In genomic region chr1:133073327-133073856, GRCm38 (mm10) we compare ENCODE assay signal across 9 mouse cellular contexts. TPM values are rescaled to one million over a fixed set of nuclear protein-coding genes. Genes with fewer than 3 reads are reported as not detected.
DNase-seq lines count a peak whose midpoint lies in the region; ATAC-seq and TF ChIP-seq lines count a peak whose summit lies in the region.
"Had no signal": no experiment of that assay in that cellular context is flagged by ENCODE, and none has a peak within 500 bp of the region (broad histone marks: within the 10 kb centered on the region; RNA-seq: fewer than 3 reads in every experiment).

No protein-coding gene starts in this region.

- ATAC-seq in embryonic facial prominence, embryonic 13.5 days (ENCODE audit: insufficient number of reproducible peaks, insufficient read depth, low FRiP score, low TSS enrichment, low read depth): no peak
- no peak for ATAC-seq in frontal cortex, adult (ENCODE audit: low TSS enrichment)

- H3K27me3 ChIP-seq in embryonic facial prominence, embryonic 13.5 days: no peaks in the 10 kb centered on the region
- H3K27me3 ChIP-seq in kidney, adult 2 months (replicated peaks; ENCODE audit: control insufficient read depth, insufficient read depth, low read length): no peaks in the 10 kb centered on the region

- H3K4me3 ChIP-seq in embryonic facial prominence, embryonic 13.5 days: no peak overlapping the region
- H3K4me3 ChIP-seq in kidney, adult 2 months (ENCODE audit: insufficient read depth, low read depth, low read length): no peak overlapping the region
- H3K4me3 ChIP-seq: myocyte had no signal

- 0 out of 2 replicates have a peak overlapping the region, but pooled peaks have one; percentile 21 for H3K9ac ChIP-seq in embryonic facial prominence, embryonic 13.5 days

- H3K4me2 ChIP-seq in embryonic facial prominence, embryonic 13.5 days: no peak overlapping the region

- H3K4me1 ChIP-seq in embryonic facial prominence, embryonic 13.5 days: peaks cover 38% of the 10 kb centered on the region
- H3K4me1 ChIP-seq in kidney, adult 2 months (ENCODE audit: control insufficient read depth, insufficient read depth, low read length): peaks cover 5% of the 10 kb centered on the region; the same call in 1 of the 2 replicates

- no peak for TF ChIP-seq CTCF in kidney, adult 2 months (conservative IDR thresholded peaks at IDR 0.05; ENCODE audit: insufficient read depth, insufficient read length, low read depth, low read length)

- intact Hi-C loops in left cerebral cortex, postnatal 4 days (cut with DNase I): no loop called here

- TF ChIP-seq POLR2A in kidney, adult 2 months (IDR thresholded peaks at IDR 0.05; ENCODE audit: low read depth, low read length): peak; percentile 17

- H3K27ac ChIP-seq in embryonic facial prominence, embryonic 13.5 days: 0 out of 2 replicates have a peak overlapping the region, but pooled peaks have one; percentile 33
- H3K27ac ChIP-seq in kidney, adult 2 months (ENCODE audit: insufficient read depth, low read depth, low read length): peak overlapping the region; percentile 89

- peaks cover 26% of the 10 kb centered on the region for H3K36me3 ChIP-seq in embryonic facial prominence, embryonic 13.5 days
- no peaks in the 10 kb centered on the region for H3K36me3 ChIP-seq in kidney, adult 2 months (ENCODE audit: control insufficient read depth, insufficient read depth, low read length)

- peak; percentile 11 to 12 for DNase-seq in CD8-positive naive resting alpha-beta T cell, adult 2 months (ENCODE audit: low read depth in 2 of 2, low spot score in 2 of 2)
- DNase-seq in kidney, adult 2 months: peak; percentile 69
- peak; percentile 58 for DNase-seq in lung, postnatal 36 days
- no peak for DNase-seq in left cerebral cortex, postnatal 4 days
- no peak for DNase-seq in layer of hippocampus, adult 18-20 months (ENCODE audit: low spot score in 2 of 2)
- DNase-seq in ovary, postnatal 10 days (ENCODE audit: low spot score): no peak

- WGBS in embryonic facial prominence, embryonic 13.5 days: 43% methylated on average over 9 of the region's 9 CpGs
- 65% methylated on average over 9 of the region's 9 CpGs for WGBS in kidney, adult 2 months

- H3K9me3 ChIP-seq in embryonic facial prominence, embryonic 13.5 days: no peaks in the 10 kb centered on the region

RNA-seq across cellular contexts. Expression of gene Pik3c2b, which starts 27.9 kb away (rescaled TPM):
- 7.4 and 7.9 TPM in 2 replicates for polyA plus RNA-seq in embryonic facial prominence, embryonic 13.5 days (2015; fragmentation: Nextera tagmentation; extraction: Ambion mirVana)
- polyA plus RNA-seq in kidney, adult 2 months (2012; rRNA removed): 3.6 TPM in 2 replicates
- 10 to 100 TPM; 52.0 to 56.3 TPM for total RNA-seq in left cerebral cortex, postnatal 4 days (2021)
- 10 to 100 TPM; 14.5 to 15.0 TPM for total RNA-seq in layer of hippocampus, adult 18-20 months (2021)

RNA-seq across cellular contexts. Expression of gene Mdm4, which starts 43.0 kb away (rescaled TPM):
- polyA plus RNA-seq in embryonic facial prominence, embryonic 13.5 days (2015; fragmentation: Nextera tagmentation; extraction: Ambion mirVana): 41.9 and 46.5 TPM in 2 replicates
- polyA plus RNA-seq in kidney, adult 2 months (2012; rRNA removed): 22.1 and 24.5 TPM in 2 replicates
- total RNA-seq in left cerebral cortex, postnatal 4 days (2021): 100 to 1,000 TPM; 103 to 109 TPM
- 10 to 100 TPM; 68.0 to 86.7 TPM for total RNA-seq in layer of hippocampus, adult 18-20 months (2021)

RNA-seq across cellular contexts. Expression of gene Ppp1r15b, which starts 57.6 kb away (rescaled TPM):
- polyA plus RNA-seq in embryonic facial prominence, embryonic 13.5 days (2015; fragmentation: Nextera tagmentation; extraction: Ambion mirVana): 32.0 and 35.2 TPM in 2 replicates
- 22.2 and 23.9 TPM in 2 replicates for polyA plus RNA-seq in kidney, adult 2 months (2012; rRNA removed)
- 10 to 100 TPM; 44.0 to 45.4 TPM for total RNA-seq in left cerebral cortex, postnatal 4 days (2021)
- total RNA-seq in layer of hippocampus, adult 18-20 months (2021): 10 to 100 TPM; 43.7 to 44.2 TPM

Comparison
In these comparisons a context has a peak if more than half of its experiments do, and no peak if none do; other contexts are left out.
1. DNase-seq: peak in CD8-positive naive resting alpha-beta T cell, adult 2 months (2 of 2), kidney, adult 2 months (single experiment) and lung, postnatal 36 days (single experiment); none in left cerebral cortex, postnatal 4 days (single experiment), layer of hippocampus, adult 18-20 months (0 of 2) and ovary, postnatal 10 days (single experiment).